8 mouse cellular contexts compared by ENCODE assay signal in the genomic region with DNA sequence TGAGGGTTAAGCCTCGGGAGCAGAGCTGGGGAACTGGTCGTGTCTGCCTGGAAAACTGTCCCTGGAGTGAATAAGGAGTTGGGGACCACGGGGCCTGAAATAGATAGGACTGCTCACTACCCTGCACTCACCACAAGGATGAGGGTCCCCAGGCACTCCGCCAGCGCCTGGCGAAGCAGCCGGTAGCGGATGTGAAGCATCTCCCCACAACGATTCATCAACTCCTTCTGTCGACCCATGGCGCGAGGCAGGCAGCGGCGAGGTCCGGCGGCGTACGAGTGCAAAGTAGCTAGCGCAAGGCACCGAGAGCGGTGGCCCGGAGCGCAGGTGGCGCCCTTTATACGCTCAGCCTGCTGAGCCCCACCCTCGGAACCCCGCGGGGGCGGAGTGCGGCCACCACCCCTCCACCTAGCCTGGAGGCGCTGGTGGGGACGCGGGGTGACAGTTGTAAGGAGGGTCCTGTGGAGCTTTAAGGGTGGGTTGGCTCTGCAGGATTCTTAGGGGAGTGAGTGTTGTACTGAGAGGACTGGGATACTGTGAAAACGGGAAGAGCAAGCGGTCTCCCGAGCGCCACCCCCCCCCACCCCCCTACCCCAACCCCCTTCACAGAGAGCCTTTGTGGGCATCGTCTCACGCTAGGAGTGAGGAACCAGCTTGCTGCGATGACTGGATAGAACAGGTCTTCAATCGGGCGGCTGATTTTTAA. TPM values are rescaled to one million over a fixed set of nuclear protein-coding genes. Genes with fewer than 3 reads are reported as not detected.
DNase-seq lines count a peak whose midpoint lies in the region; ATAC-seq and TF ChIP-seq lines count a peak whose summit lies in the region.

A gene (minus strand): TSS at position 313 of the 706 bp plus-strand sequence.

- H3K36me3 ChIP-seq in hindbrain, embryonic 12.5 days, result no peaks in the 10 kb centered on the region
- H3K36me3 ChIP-seq in limb, embryonic 14.5 days (ENCODE audit: control insufficient read depth, insufficient read depth, low read length), result no peaks in the 10 kb centered on the region
- H3K36me3 ChIP-seq in midbrain, embryonic 13.5 days, result no peaks in the 10 kb centered on the region

- H3K4me3 ChIP-seq in layer of hippocampus, adult 2 months, result peak within 1 kb of the TSS; percentile 51
- peak within 1 kb of the TSS; percentile 46 for H3K4me3 ChIP-seq in hindbrain, embryonic 12.5 days
- H3K4me3 ChIP-seq in limb, embryonic 14.5 days (replicated peaks; ENCODE audit: low read length), result peak within 1 kb of the TSS; percentile 39
- peak within 1 kb of the TSS; percentile 48 for H3K4me3 ChIP-seq in midbrain, embryonic 13.5 days (replicated peaks)

- H3K9me3 ChIP-seq in hindbrain, embryonic 12.5 days (replicated peaks), result no peaks in the 10 kb centered on the region
- no peaks in the 10 kb centered on the region for H3K9me3 ChIP-seq in limb, embryonic 14.5 days (ENCODE audit: control insufficient read depth, low read length)
- no peaks in the 10 kb centered on the region for H3K9me3 ChIP-seq in midbrain, embryonic 13.5 days

- peaks cover 14% of the 10 kb centered on the region for H3K4me1 ChIP-seq in hindbrain, embryonic 12.5 days
- H3K4me1 ChIP-seq in limb, embryonic 14.5 days (ENCODE audit: control insufficient read depth, insufficient read depth, low read length), result peaks cover 12% of the 10 kb centered on the region; the same call in 1 of the 2 replicates
- H3K4me1 ChIP-seq in midbrain, embryonic 13.5 days (replicated peaks), result peaks cover 13% of the 10 kb centered on the region

- H3K27me3 ChIP-seq in hindbrain, embryonic 12.5 days, result peaks cover 35% of the 10 kb centered on the region
- H3K27me3 ChIP-seq in limb, embryonic 14.5 days (ENCODE audit: control insufficient read depth, insufficient read depth, low read length), result peaks cover 20% of the 10 kb centered on the region
- H3K27me3 ChIP-seq in midbrain, embryonic 13.5 days, result peaks cover 34% of the 10 kb centered on the region

- peak within 1 kb of the TSS; percentile 67 for H3K9ac ChIP-seq in hindbrain, embryonic 12.5 days
- peak within 1 kb of the TSS; percentile 43 for H3K9ac ChIP-seq in limb, embryonic 14.5 days (ENCODE audit: low read depth, low read length, severe bottlenecking)
- H3K9ac ChIP-seq in midbrain, embryonic 13.5 days (replicated peaks), result peak within 1 kb of the TSS; percentile 65

- ATAC-seq in hindbrain, embryonic 12.5 days (ENCODE audit: low FRiP score), result peak; percentile 46
- no peak for ATAC-seq in limb, embryonic 14.5 days (ENCODE audit: low FRiP score, low read depth)
- ATAC-seq in midbrain, embryonic 13.5 days, result peak; percentile 73

- WGBS in hindbrain, embryonic 12.5 days, result 1% methylated on average over 41 of the region's 42 CpGs
- WGBS in limb, embryonic 14.5 days, result under 1% methylated on average over 42 of the region's 42 CpGs
- WGBS in midbrain, embryonic 13.5 days, result under 1% methylated on average over 42 of the region's 42 CpGs

- no peak for DNase-seq in layer of hippocampus, adult 2 months (ENCODE audit: low spot score in 2 of 2)
- no peak for DNase-seq in layer of hippocampus, postnatal 14 days (ENCODE audit: low spot score in 2 of 2)
- DNase-seq in embryo, embryonic 11 days, result peak; percentile 61
- no peak for DNase-seq in limb, embryonic 14.5 days (ENCODE audit: low spot score)
- DNase-seq in thymus, postnatal 0 days (ENCODE audit: low spot score), result peak; percentile 25
- DNase-seq in adipocyte (ENCODE audit: low spot score), result no peak

- no peak for TF ChIP-seq POLR2A in limb, embryonic 14.5 days (IDR thresholded peaks at IDR 0.05; ENCODE audit: borderline replicate concordance, extremely low read depth, insufficient read depth, insufficient read length)

- TF ChIP-seq CTCF in layer of hippocampus, adult 2 months (conservative IDR thresholded peaks at IDR 0.05), result no peak

- H3K27ac ChIP-seq in layer of hippocampus, adult 2 months, result no peak within 1 kb of the TSS
- no peak within 1 kb of the TSS for H3K27ac ChIP-seq in hindbrain, embryonic 12.5 days
- no peak within 1 kb of the TSS for H3K27ac ChIP-seq in limb, embryonic 14.5 days (replicated peaks; ENCODE audit: low read depth, low read length)
- H3K27ac ChIP-seq in midbrain, embryonic 13.5 days, result no peak within 1 kb of the TSS

- H3K4me2 ChIP-seq in hindbrain, embryonic 12.5 days (replicated peaks), result peak within 1 kb of the TSS; percentile 94
- H3K4me2 ChIP-seq in limb, embryonic 14.5 days (replicated peaks; ENCODE audit: low read depth, low read length, severe bottlenecking), result peak within 1 kb of the TSS; percentile 90
- peak within 1 kb of the TSS; percentile 90 for H3K4me2 ChIP-seq in midbrain, embryonic 13.5 days (replicated peaks)

RNA-seq across cellular contexts. Expression of the gene that starts here (rescaled TPM):
- not detected for total RNA-seq in layer of hippocampus, adult 2 months (2021)
- under 1 TPM in 1 of 2 experiments, not detected in 1; 0.18 TPM for total RNA-seq in layer of hippocampus, postnatal 14 days (2021)
- 0.77 and 0.97 TPM in 2 replicates for polyA plus RNA-seq in hindbrain, embryonic 12.5 days (2016; fragmentation: Nextera tagmentation; extraction: Ambion mirVana)
- polyA plus RNA-seq in limb, embryonic 14.5 days (2012; rRNA removed), result 56.2 and 72.9 TPM in 2 replicates
- 31.5 and 36.6 TPM in 2 replicates for polyA plus RNA-seq in limb, embryonic 14.5 days (2014; fragmentation: Nextera tagmentation; extraction: Ambion mirVana)
- polyA plus RNA-seq in midbrain, embryonic 13.5 days (2015; fragmentation: Nextera tagmentation; extraction: Ambion mirVana), result 0.08 and 0.18 TPM in 2 replicates
- polyA plus RNA-seq in thymus, postnatal 0 days (2015; fragmentation: Nextera tagmentation; extraction: Ambion mirVana), result 5.6 and 9.1 TPM in 2 replicates

Comparison
In these comparisons a context has a peak if more than half of its experiments do, and no peak if none do; other contexts are left out.
1. Peak in ATAC-seq, H3K4me3 ChIP-seq, H3K9ac ChIP-seq and H3K4me2 ChIP-seq in hindbrain, embryonic 12.5 days; RNA of the gene not detected or under 1 TPM.
2. Peak in ATAC-seq, H3K4me3 ChIP-seq, H3K9ac ChIP-seq and H3K4me2 ChIP-seq in midbrain, embryonic 13.5 days; RNA of the gene not detected or under 1 TPM.
3. DNase-seq: peak in embryo, embryonic 11 days (single experiment) and thymus, postnatal 0 days (single experiment); none in layer of hippocampus, adult 2 months (0 of 2), layer of hippocampus, postnatal 14 days (0 of 2), limb, embryonic 14.5 days (single experiment) and adipocyte (single experiment).
4. Peak in every context shown above with its lines, with median percentiles within 50 percentile points of each other: H3K4me3 ChIP-seq, H3K4me2 ChIP-seq and H3K9ac ChIP-seq.